8 mouse cellular contexts compared by ENCODE assay signal in the genomic region with DNA sequence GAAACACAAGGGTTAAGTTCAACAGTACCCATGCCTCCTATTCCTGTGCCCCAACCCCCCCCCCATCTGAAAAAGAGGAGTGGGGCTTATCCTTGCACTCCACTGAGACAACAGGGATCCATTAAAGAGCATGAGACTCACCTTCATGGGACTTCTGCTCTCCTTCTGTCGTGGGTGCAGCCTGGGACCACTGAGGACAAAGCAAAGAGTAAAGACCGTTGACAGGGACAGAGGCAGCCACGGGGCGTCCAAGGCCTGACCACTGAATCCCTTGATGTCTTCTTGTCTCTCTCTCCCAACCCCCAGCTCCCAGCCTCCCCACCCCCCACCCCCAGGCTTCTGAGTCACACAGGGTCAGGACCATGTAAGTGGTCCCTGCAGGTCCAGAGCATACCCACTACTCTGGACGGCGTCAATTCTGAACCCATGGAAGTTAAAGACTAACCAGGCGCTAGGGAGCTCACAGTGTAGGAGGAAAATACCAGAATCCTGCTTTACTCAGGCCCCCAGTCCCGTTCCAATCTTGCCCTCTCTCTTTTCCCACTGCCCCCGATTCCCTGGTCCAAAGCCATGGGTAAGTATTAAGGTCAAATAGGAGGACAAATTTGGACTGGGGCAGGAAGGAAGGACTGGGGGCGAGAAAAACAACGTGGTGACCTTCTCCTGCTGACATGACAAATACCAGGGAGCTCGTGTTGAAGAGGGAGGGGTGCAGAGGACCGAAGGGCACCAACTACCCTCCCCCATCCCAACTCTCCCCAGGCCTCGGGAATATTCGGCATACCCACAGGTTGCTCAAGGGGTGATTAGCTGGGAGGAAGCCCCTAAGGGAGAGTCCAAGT. TPM values are rescaled to one million over a fixed set of nuclear protein-coding genes. Genes with fewer than 3 reads are reported as not detected.
A peak's percentile ranks its signal among the peaks of the same experiment; 100 is the strongest.
DNase-seq lines count a peak whose midpoint lies in the region; ATAC-seq and TF ChIP-seq lines count a peak whose summit lies in the region.

No protein-coding gene starts in this region.

- no peaks in the 10 kb centered on the region for H3K9me3 ChIP-seq in embryonic facial prominence, embryonic 10.5 days
- H3K9me3 ChIP-seq in hindbrain, embryonic 15.5 days = no peaks in the 10 kb centered on the region
- H3K9me3 ChIP-seq in liver, embryonic 13.5 days (replicated peaks) = no peaks in the 10 kb centered on the region

- no peak for TF ChIP-seq CTCF in gastrocnemius, adult 2 months (IDR thresholded peaks at IDR 0.05)

- peaks cover 4% of the 10 kb centered on the region for H3K27me3 ChIP-seq in embryonic facial prominence, embryonic 10.5 days (replicated peaks; ENCODE audit: low read depth, poor library complexity, severe bottlenecking)
- no peaks in the 10 kb centered on the region for H3K27me3 ChIP-seq in hindbrain, embryonic 15.5 days
- 0 out of 2 replicates have a peak, but pooled peaks cover 2% of the 10 kb centered on the region for H3K27me3 ChIP-seq in liver, embryonic 13.5 days

- peaks cover 44% of the 10 kb centered on the region for H3K36me3 ChIP-seq in embryonic facial prominence, embryonic 10.5 days (replicated peaks)
- peaks cover 14% of the 10 kb centered on the region; the same call in 1 of the 2 replicates for H3K36me3 ChIP-seq in hindbrain, embryonic 15.5 days
- peaks cover 37% of the 10 kb centered on the region for H3K36me3 ChIP-seq in liver, embryonic 13.5 days

- H3K27ac ChIP-seq in gastrocnemius, adult 2 months = peak overlapping the region; percentile 99
- H3K27ac ChIP-seq in embryonic facial prominence, embryonic 10.5 days (replicated peaks) = peak overlapping the region; percentile 98
- 0 out of 2 replicates have a peak overlapping the region, but pooled peaks have one; percentile 85 for H3K27ac ChIP-seq in hindbrain, embryonic 15.5 days (replicated peaks)
- peak overlapping the region; percentile 87 for H3K27ac ChIP-seq in liver, embryonic 13.5 days

- DNase-seq in gastrocnemius, adult 2 months = no peak
- no peak for DNase-seq in gastrocnemius, postnatal 14 days
- peak; percentile 25 for DNase-seq in embryonic facial prominence, embryonic 10.5 days (ENCODE audit: low spot score)
- no peak for DNase-seq in liver, embryonic 13.5 days
- no peak for DNase-seq in urinary bladder, postnatal 14 days (ENCODE audit: low spot score)
- DNase-seq in cerebellum, postnatal 10 days = no peak
- no peak for DNase-seq in right cerebral cortex, adult 18-20 months

- peak overlapping the region; percentile 96 for H3K9ac ChIP-seq in hindbrain, embryonic 15.5 days
- peak overlapping the region; percentile 89 for H3K9ac ChIP-seq in liver, embryonic 13.5 days

- ATAC-seq in hindbrain, embryonic 15.5 days (ENCODE audit: low FRiP score, low read depth) = no peak
- ATAC-seq in liver, embryonic 13.5 days (ENCODE audit: low read depth) = no peak

- H3K4me3 ChIP-seq in gastrocnemius, adult 2 months = peak overlapping the region; percentile 83
- peak overlapping the region; percentile 83 for H3K4me3 ChIP-seq in embryonic facial prominence, embryonic 10.5 days
- H3K4me3 ChIP-seq in hindbrain, embryonic 15.5 days = peak overlapping the region; percentile 80
- H3K4me3 ChIP-seq in liver, embryonic 13.5 days (replicated peaks) = peak overlapping the region; percentile 82

- H3K4me2 ChIP-seq in hindbrain, embryonic 15.5 days = peak overlapping the region; percentile 72
- H3K4me2 ChIP-seq in liver, embryonic 13.5 days = peak overlapping the region; percentile 98

- H3K4me1 ChIP-seq in embryonic facial prominence, embryonic 10.5 days = peaks cover 68% of the 10 kb centered on the region
- H3K4me1 ChIP-seq in hindbrain, embryonic 15.5 days (replicated peaks) = peaks cover 56% of the 10 kb centered on the region
- peaks cover 76% of the 10 kb centered on the region for H3K4me1 ChIP-seq in liver, embryonic 13.5 days (replicated peaks)

- intact Hi-C loops in gastrocnemius, adult 2 months (cut with DNase I) = loop anchor here (1.0 to 5.0 kb wide), 2 partner anchors 126 to 212 kb away; no protein-coding TSS in a partner anchor
- intact Hi-C loops in gastrocnemius, postnatal 14 days (cut with DNase I; ENCODE audit: low total_unique reads) = no loop called here

- WGBS in embryonic facial prominence, embryonic 10.5 days = 16% methylated on average over 15 of the region's 15 CpGs
- WGBS in hindbrain, embryonic 15.5 days = 22% methylated on average over 15 of the region's 15 CpGs
- WGBS in liver, embryonic 13.5 days (ENCODE audit: insufficient replicate concordance) = 38% methylated on average over 15 of the region's 15 CpGs

RNA-seq across cellular contexts. Expression of a gene that starts 3.7 kb away (rescaled TPM):
- total RNA-seq in gastrocnemius, adult 2 months (2021) = 100 to 1,000 TPM; 135 to 219 TPM
- 10 to 100 TPM; 73.9 to 95.9 TPM for total RNA-seq in gastrocnemius, postnatal 14 days (2021)
- 2.1 and 2.3 TPM in 2 replicates for polyA plus RNA-seq in embryonic facial prominence, embryonic 10.5 days (2016; fragmentation: Nextera tagmentation; extraction: Ambion mirVana)
- 4.4 and 4.6 TPM in 2 replicates for polyA plus RNA-seq in hindbrain, embryonic 15.5 days (2015; fragmentation: Nextera tagmentation; extraction: Ambion mirVana)
- 1.2 and 1.3 TPM in 2 replicates for polyA plus RNA-seq in liver, embryonic 13.5 days (2015; fragmentation: Nextera tagmentation; extraction: Ambion mirVana)
